16 mouse cellular contexts compared by ENCODE assay signal in the genomic region with DNA sequence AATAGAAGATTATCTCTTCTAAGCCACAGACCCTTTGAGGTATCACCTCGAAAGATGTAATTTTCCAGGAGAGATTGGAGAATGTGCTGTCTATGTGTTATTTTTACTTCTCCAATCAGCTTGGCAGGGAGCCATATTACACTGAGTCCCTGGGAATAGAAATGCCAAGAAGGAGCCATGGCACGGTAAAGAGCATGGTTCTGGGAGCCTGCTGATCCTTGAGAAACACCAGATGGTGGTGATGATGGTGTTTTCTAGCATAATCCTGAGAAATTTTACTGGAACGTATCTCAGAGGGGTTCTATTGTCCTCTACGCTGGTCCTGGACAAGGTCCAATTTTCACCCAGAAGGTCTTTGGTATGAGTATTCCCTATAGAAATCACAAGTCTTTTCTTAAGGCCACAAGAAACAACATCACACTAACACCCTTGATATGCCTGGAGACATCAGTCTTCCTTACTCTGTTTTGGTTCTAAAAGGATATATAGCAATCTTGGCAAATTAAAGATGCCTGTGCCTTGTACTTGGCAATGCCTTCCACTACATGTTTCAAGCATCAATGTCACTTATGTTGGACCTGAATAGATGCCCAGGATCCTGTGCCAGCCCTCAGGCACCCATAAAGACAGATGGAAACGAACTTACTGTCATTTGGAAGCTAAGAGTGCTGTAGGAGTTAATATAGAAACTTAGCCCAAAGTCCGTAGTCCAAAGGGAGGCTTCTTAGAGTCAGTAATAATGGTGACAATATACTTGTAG.
DNase-seq lines count a peak whose midpoint lies in the region; ATAC-seq lines count a peak whose summit lies in the region.
"Had no signal": no experiment of that assay in that cellular context is flagged by ENCODE, and none has a peak within 500 bp of the region (broad histone marks: within the 10 kb centered on the region; RNA-seq: fewer than 3 reads in every experiment).

No protein-coding gene starts in this region.

- peak; percentile 85 for ATAC-seq in forebrain, embryonic 15.5 days (replicated peaks)
- ATAC-seq in forebrain, embryonic 11.5 days (replicated peaks; ENCODE audit: low FRiP score): no peak

- DNase-seq in forebrain, embryonic 11.5 days (ENCODE audit: low spot score): no peak
- peak; percentile 31 to 45 for DNase-seq in left cerebral cortex, postnatal 14 days (ENCODE audit: low spot score in 2 of 2)
- no peak for DNase-seq in left cerebral cortex, postnatal 36 days (ENCODE audit: low spot score in 2 of 2)
- DNase-seq in cerebellum, adult 8-10 months: peak; percentile 35
- DNase-seq in left cerebral cortex, postnatal 25 days (ENCODE audit: low spot score in 2 of 2): peak; percentile 30 to 70
- no peak for DNase-seq in gastrocnemius, postnatal 4 days (ENCODE audit: low spot score in 2 of 2)
- no peak for DNase-seq in T-cell, adult 2 months (ENCODE audit: low spot score)
- DNase-seq: adrenal gland, adult 8-10 months; kidney, adult 9 months had no signal

- H3K27me3 ChIP-seq in forebrain, embryonic 15.5 days: no peaks in the 10 kb centered on the region
- H3K27me3 ChIP-seq in forebrain, embryonic 11.5 days (ENCODE audit: control insufficient read depth, insufficient read depth, low read length): no peaks in the 10 kb centered on the region
- H3K27me3 ChIP-seq: embryonic facial prominence, embryonic 13.5 days; heart, embryonic 15.5 days; hindbrain, embryonic 15.5 days; limb, embryonic 12.5 days; liver, embryonic 15.5 days had no signal

- H3K36me3 ChIP-seq in forebrain, embryonic 15.5 days: no peaks in the 10 kb centered on the region
- no peaks in the 10 kb centered on the region for H3K36me3 ChIP-seq in forebrain, embryonic 11.5 days (ENCODE audit: control insufficient read depth, insufficient read depth, low read length)
- H3K36me3 ChIP-seq: embryonic facial prominence, embryonic 13.5 days; heart, embryonic 15.5 days; hindbrain, embryonic 15.5 days; limb, embryonic 12.5 days; liver, embryonic 15.5 days had no signal

- no peak overlapping the region for H3K9ac ChIP-seq in forebrain, embryonic 15.5 days (replicated peaks)
- H3K9ac ChIP-seq in forebrain, embryonic 11.5 days (ENCODE audit: low read length): no peak overlapping the region
- H3K9ac ChIP-seq: embryonic facial prominence, embryonic 13.5 days; heart, embryonic 15.5 days; hindbrain, embryonic 15.5 days; limb, embryonic 12.5 days; liver, embryonic 15.5 days had no signal

- 47% methylated on average over 6 of the region's 6 CpGs for WGBS in forebrain, embryonic 15.5 days
- WGBS in forebrain, embryonic 11.5 days: 82% methylated on average over 6 of the region's 6 CpGs

- no peak overlapping the region for H3K4me2 ChIP-seq in forebrain, embryonic 15.5 days (replicated peaks)
- no peak overlapping the region for H3K4me2 ChIP-seq in forebrain, embryonic 11.5 days (ENCODE audit: low read depth, low read length, severe bottlenecking)
- H3K4me2 ChIP-seq: embryonic facial prominence, embryonic 13.5 days; heart, embryonic 15.5 days; hindbrain, embryonic 15.5 days; limb, embryonic 12.5 days; liver, embryonic 15.5 days; midbrain, embryonic 11.5 days had no signal

- peaks cover 6% of the 10 kb centered on the region; the same call in 1 of the 2 replicates for H3K4me1 ChIP-seq in forebrain, embryonic 15.5 days
- no peaks in the 10 kb centered on the region for H3K4me1 ChIP-seq in forebrain, embryonic 11.5 days (replicated peaks; ENCODE audit: control insufficient read depth, insufficient read depth, low read length)
- H3K4me1 ChIP-seq: embryonic facial prominence, embryonic 13.5 days; hindbrain, embryonic 15.5 days; limb, embryonic 12.5 days; liver, embryonic 15.5 days had no signal

- intact Hi-C loops in left cerebral cortex, postnatal 14 days (cut with DNase I): no loop called here
- intact Hi-C loops in left cerebral cortex, postnatal 36 days (cut with DNase I): no loop called here
- intact Hi-C loops in left cerebral cortex, postnatal 25 days (cut with DNase I): no loop called here

- H3K27ac ChIP-seq in forebrain, embryonic 15.5 days (replicated peaks): peak overlapping the region; percentile 69
- no peak overlapping the region for H3K27ac ChIP-seq in forebrain, embryonic 11.5 days (ENCODE audit: low read depth, low read length)
- H3K27ac ChIP-seq: embryonic facial prominence, embryonic 13.5 days; heart, embryonic 15.5 days; hindbrain, embryonic 15.5 days; limb, embryonic 12.5 days; liver, embryonic 15.5 days had no signal

- no peak overlapping the region for H3K4me3 ChIP-seq in forebrain, embryonic 15.5 days
- H3K4me3 ChIP-seq in forebrain, embryonic 11.5 days (ENCODE audit: low read depth, low read length): no peak overlapping the region
- H3K4me3 ChIP-seq: embryonic facial prominence, embryonic 13.5 days; heart, embryonic 15.5 days; hindbrain, embryonic 15.5 days; limb, embryonic 12.5 days; liver, embryonic 15.5 days had no signal

- no peaks in the 10 kb centered on the region for H3K9me3 ChIP-seq in forebrain, embryonic 15.5 days
- H3K9me3 ChIP-seq in forebrain, embryonic 11.5 days (ENCODE audit: control insufficient read depth, low read length): no peaks in the 10 kb centered on the region
- H3K9me3 ChIP-seq: embryonic facial prominence, embryonic 13.5 days; heart, embryonic 15.5 days; hindbrain, embryonic 15.5 days; limb, embryonic 12.5 days; liver, embryonic 15.5 days had no signal

Comparison
In these comparisons a context has a peak if more than half of its experiments do, and no peak if none do; other contexts are left out.
1. DNase-seq: peak in left cerebral cortex, postnatal 14 days (2 of 2), cerebellum, adult 8-10 months (single experiment) and left cerebral cortex, postnatal 25 days (2 of 2); none in forebrain, embryonic 11.5 days (single experiment), left cerebral cortex, postnatal 36 days (0 of 2), gastrocnemius, postnatal 4 days (0 of 2) and T-cell, adult 2 months (single experiment).